Mouse (Mus musculus) cerebellum, postnatal 10 days (tissue): ENCODE measurements at regions not wholly inside any gene's neighbourhood (a gene's known extent, or its start where the extent isn't known, plus 50 kb on each side); places are given as distances from the start of the nearest gene placed in this dataset.

Experiments used
- DNase-seq, 2 experiments: peaks; one replicate each; pipeline ENCODE4 v3.0.0; 2021; ENCODE audit warnings: mixed read lengths in 2 of 2

GRCm38 (mm10) chr10:37368997-37369679, 230.4 kb upstream of the Marcks start:
- DNase-seq: no peak

- no peak for DNase-seq
Measured at GRCm38 (mm10) chr10:37367796-37368195, 229.1 kb upstream of the Marcks start.

GRCm38 (mm10) chr10:37364506-37364905, 225.8 kb upstream of the Marcks start:
- DNase-seq: no peak

GRCm38 (mm10) chr10:37360985-37361384, 222.3 kb upstream of the Marcks start:
- no peak for DNase-seq

- DNase-seq: no peak
Measured at GRCm38 (mm10) chr10:37358900-37359299, 220.2 kb upstream of the Marcks start.

- peak; percentile 38 to 40 for DNase-seq
Measured at GRCm38 (mm10) chr10:37358334-37358733, 219.6 kb upstream of the Marcks start.

- DNase-seq: peak; percentile 76 to 79
Measured at GRCm38 (mm10) chr10:37357304-37358060, 218.8 kb upstream of the Marcks start.

GRCm38 (mm10) chr10:37349261-37349660, 210.5 kb upstream of the Marcks start:
- no peak for DNase-seq

- DNase-seq: no peak
Measured at GRCm38 (mm10) chr10:37348416-37348815, 209.7 kb upstream of the Marcks start.

GRCm38 (mm10) chr10:37347661-37348060, 208.9 kb upstream of the Marcks start:
- DNase-seq: no peak

- DNase-seq: peak; percentile 59 to 67
Measured at GRCm38 (mm10) chr10:37342675-37343074, 204.0 kb upstream of the Marcks start.

- DNase-seq: no peak
Measured at GRCm38 (mm10) chr10:37339658-37340057, 200.9 kb upstream of the Marcks start.

GRCm38 (mm10) chr10:37338073-37338912, 199.6 kb upstream of the Marcks start:
- DNase-seq: no peak

- no peak for DNase-seq
Measured at GRCm38 (mm10) chr10:37337172-37337620, 198.5 kb upstream of the Marcks start.

GRCm38 (mm10) chr10:37335148-37335547, 196.4 kb upstream of the Marcks start:
- DNase-seq: no peak

- DNase-seq: no peak
Measured at GRCm38 (mm10) chr10:37326168-37326534, 187.4 kb upstream of the Marcks start.

- DNase-seq: no peak
Measured at GRCm38 (mm10) chr10:37325514-37326167, 186.9 kb upstream of the Marcks start.

GRCm38 (mm10) chr10:37323689-37324088, 185.0 kb upstream of the Marcks start:
- DNase-seq: no peak

- DNase-seq: no peak
Measured at GRCm38 (mm10) chr10:37322809-37323208, 184.1 kb upstream of the Marcks start.

GRCm38 (mm10) chr10:37322310-37322709, 183.6 kb upstream of the Marcks start:
- no peak for DNase-seq

GRCm38 (mm10) chr10:37321171-37321570, 182.5 kb upstream of the Marcks start:
- no peak for DNase-seq

GRCm38 (mm10) chr10:37319746-37320430, 181.2 kb upstream of the Marcks start:
- DNase-seq: no peak
